Mouse (Mus musculus) cerebellum, adult (tissue): ENCODE measurements around the gene Gm9833.

ENCODE experiments used
- ATAC-seq: cut with Nextera tagmentation; 2 replicates; pipeline ENCODE4 v1.9.2; 2017; ENCODE audit warnings: mild to moderate bottlenecking, moderate library complexity, mixed read lengths; ENCODE audit not compliant: insufficient number of reproducible peaks, low FRiP score, low TSS enrichment

The Gm9833 gene

DNA sequence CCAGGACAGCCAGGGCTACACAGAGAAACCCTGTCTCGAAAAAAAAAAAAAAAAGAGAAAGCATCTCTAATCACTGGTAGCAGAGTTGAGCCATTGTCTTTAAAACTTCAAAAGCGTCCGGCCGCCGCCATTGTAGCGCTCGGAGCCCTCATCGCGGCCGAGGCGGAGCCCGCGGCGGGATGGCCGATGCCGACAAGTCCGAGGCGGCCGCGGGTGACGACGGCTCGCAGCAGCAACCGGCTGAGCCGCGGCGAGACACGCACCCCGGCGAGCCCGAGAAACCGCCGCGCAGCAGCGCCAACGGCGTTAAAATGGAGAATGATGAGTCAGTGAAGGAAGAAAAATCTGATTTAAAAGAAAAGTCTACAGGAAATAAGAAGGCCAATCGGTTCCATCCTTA lies at the start of gene Gm9833:
Gene Gm9833 (plus strand): TSS at position 117 of the 400 bp plus-strand sequence.
- ATAC-seq: peak; percentile 64; the same call in 1 of the 2 replicates

DNA sequence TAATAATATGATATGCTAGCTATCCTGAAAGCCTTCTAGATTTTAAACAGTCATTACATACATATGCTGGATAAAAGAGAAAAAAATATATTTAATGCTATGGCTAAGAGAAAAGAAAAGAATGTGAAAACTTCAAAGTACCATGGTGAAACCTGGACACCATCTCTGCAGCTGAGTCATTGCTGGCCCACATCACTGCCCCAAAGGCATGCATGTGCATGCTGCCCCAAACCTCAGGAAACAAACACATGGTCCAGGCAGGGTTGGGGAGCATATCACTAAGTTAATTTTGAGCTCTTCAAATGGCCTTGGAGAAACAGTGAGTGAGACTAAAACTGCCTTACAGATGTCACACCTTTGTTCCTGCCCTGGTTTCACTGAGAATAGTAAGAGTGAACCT lies 17.8 kb upstream of the Gm9833 start:
- no peak for ATAC-seq

DNA sequence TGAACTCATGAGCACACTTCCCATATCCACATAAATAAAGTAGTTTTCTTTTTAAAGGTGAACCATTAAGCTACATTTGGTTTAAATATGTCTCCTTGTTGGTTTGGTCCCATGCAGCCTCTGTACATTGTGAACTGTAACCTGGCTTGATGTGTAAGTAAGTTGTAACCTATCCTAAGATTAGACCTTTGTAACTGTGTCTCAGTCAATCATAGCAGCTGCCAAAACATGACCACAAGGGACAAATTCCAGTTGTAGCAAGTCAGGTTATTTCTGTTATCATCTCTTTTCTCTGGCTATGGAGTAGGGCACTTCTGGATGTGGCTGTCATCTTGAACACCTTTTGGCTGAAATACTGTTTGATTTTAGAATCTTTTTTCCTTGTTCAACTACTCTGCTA lies 12.1 kb upstream of the Gm9833 start:
- no peak for ATAC-seq

DNA sequence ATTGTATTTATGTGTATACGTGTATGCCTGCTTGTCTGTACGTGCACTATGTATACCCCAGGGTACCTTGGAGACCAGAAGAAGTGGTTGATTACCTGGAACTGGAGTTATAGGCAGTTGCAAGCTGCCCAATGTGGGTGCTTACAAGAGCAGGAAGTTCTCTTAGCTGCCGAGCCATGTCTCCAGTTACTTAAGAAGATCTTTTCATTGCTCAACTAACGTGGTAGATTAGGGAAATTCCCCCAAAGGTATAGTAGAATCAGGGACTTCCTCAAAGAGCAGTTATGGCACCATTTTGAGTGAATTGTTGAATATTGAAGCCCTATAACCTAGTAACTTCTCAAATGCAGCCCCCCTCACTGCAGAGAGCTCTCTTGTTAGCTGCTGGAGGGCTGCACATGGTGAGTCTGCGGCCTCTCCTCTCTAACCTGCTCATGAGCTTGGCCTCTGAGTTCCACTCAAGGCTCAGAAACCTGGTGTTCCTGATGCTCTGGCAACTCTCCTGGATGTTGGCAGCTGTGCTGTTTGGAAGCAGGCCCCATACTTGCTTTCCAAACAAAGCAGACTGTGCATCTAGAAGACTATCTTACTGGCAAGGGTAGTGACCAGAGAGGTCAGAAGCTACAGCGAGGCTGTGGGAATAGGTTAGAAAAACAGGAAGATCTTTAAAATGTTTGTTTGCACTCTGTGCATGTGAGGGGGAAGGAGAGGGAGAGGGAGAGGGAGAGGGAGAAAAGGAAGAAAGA lies 10.6 kb upstream of the Gm9833 start:
- no peak for ATAC-seq

DNA sequence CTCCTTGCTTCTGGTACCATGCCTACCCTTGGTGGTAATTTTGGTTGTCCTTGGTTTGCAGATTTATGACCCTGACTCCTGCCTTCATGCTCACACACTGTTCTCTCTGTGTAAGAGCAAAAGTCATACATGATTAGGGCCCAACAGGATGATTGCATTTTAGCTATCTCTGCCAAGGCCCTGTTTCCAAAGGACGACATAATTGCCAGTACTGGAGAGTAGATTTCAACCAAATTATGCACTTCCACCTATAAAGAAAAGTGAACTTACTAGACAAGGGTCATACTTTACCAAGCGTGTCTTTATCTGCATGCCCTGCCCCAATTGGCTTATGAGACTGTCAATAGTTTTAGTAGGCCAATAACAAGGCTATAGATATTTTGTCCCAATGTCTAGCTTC lies 9.8 kb upstream of the Gm9833 start:
- ATAC-seq: no peak

DNA sequence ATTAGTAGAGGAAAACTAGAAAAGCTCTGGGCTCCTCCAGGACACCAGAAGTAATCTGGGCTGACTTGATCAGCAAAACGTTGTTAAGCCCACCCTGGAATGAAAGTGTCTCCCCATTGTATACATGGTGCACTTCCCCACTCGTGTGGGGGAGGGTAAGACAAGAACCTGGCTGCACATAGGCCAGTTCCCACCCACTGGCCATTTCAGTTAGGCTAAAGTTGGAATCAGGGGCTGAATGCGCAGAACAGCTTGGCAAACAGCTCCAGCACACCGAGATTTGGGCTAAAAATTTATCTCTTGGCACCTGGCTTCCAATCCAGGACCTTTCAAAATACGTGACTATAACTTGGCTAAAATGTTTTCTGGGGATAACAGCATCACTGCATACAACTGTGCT lies 6.6 kb upstream of the Gm9833 start:
- no peak for ATAC-seq

DNA sequence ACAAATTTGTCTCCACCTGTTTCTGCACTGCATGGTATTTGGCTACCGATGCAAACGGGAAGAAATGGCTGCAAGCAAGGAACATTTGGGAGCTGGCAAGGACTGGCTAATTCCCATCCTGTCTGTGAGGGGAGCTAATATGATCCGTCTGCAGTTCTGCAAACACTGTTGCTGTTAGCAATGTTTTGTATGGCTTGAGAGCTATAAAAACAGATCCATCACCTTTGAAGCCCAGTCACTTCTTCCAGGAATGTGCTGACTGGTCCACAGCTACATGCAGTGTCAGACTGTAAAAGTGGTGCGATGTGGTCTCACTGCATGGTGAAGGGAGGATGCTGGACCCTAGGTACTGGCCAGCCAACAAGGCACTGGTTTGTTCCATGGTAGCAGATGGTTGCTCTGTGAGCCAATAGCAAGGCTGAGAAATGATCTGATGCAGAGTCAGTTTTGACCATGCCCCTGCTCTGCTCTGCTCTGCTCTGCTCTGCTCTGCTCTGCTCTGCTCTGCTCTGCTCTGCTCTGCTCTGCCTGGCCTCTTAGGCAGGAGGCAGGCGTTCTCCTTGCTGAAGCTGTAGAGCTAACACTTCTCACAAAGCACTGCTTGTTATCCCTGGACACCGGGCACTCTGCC lies 5.9 kb upstream of the Gm9833 start:
- peak; percentile 74 for ATAC-seq

DNA sequence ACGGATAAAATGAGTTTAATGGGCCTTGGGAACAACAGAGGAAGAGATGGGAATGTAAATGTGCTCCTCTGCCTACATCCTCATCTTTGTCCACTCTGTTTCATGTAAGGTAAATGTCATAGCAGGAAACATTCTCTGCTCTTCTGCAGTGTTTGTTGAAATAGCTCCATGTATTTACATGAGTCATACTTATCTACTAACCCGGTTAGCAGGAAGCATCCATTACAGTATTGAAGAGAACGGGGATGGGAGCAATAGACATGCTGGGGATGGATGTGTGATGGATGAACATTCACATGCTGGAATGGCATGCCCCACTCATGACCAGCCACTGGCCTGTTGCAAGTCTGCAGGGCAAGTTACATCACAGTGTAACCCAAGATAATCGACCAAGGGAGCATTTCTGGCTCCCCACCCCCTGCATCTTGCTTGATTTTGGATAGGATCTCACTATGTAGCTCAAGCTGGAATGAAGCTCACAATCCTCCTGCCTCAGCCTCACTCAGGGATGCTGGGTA lies 5.3 kb upstream of the Gm9833 start:
- no peak for ATAC-seq

DNA sequence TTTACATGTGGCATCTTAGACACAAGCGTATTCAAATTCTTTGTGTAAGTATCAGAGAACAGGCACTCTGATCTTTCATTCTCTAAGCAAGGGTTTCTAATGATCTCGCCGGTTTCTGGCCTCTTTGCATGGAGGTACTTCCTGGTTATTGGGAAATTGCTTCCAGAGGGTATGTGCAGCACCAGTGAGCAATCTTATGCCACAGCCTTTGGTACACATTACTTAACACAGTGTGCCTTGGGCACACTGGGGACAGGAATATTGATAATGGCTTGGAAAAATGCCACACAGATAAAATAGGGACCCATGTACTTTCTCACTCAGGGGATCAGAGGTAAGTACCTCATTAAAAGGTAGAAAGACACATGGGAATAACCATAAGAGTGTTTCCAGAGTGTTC lies 3.8 kb upstream of the Gm9833 start:
- ATAC-seq: no peak

DNA sequence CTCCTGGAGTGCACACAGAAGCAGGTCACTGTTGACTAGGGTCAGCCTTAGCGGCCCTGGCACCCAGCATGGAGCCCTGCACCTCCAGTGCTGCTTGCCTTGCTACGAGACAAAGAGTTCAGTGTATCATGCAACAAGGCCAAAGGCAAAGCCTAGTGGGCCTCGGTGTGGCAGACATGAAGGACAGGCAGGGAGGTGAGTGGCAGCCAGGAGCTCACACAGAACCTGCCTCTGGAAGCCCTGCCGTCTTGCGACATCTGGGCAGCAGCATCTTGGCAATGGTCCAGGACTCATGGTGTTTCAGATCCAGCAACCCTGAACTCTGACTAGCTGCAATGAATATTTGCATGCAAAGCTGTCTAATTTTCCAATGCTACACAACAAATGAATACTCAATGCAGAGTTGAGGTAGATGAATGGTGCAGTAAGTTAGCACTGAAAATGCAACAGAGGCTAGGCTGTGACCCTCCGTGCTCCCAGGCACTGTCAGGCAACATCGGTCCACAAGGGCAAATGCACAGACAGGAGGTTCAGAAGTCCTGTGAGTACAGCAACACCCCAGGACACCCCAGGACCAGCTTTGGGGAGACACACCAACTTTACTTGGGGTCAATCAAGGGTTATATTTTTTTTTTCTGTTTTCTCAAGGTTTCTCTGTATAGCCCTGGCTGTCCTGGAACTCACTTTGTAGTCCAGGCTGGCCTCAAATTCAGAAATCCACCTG lies 2.4 kb upstream of the Gm9833 start:
- no peak for ATAC-seq

DNA sequence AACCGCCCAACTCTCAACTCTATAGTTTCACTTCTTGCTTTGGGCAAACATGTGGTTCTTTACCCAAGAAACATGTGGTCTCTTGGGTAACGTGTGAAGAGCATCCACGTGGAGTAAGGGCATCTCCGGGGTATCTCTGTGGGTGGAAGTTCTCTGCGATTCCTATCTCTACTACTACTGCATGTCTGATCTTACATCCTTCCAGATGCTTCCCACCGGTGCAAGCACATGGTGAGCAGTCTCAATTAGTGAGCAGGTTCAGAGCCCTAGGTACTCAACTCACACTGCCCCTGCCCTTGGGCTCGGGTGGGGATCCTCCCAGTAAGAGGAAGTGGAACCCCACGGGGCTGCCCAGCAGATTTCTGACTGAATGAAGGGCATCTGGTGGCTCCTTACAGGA lies 399 bp upstream of the Gm9833 start:
- ATAC-seq: no peak

DNA sequence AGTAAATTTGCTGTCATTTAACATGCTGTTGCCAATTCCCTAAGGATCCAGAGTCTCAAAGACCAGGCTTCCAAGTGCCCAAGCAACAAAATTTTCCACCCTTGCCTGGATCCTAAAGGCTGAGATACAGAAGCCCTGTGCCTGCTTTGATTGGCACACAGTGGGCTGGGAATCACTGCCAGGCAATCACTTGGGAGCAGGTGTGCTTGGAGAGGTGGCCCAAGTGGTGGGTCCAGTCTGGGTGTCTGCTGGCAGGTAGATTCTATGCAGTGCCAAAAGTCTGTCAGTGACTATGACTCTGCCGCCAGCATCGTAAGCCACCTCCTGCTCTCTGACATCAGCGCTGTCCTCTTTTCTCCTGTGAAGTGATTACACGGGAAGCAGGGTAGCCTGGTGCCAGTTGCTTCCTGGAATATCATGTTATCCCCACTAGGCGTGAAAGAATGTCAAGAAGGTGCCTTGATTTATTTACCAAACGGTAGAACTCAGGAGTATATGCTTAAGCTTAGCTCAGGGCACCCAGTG lies 3.8 kb downstream of the Gm9833 start:
- no peak for ATAC-seq

DNA sequence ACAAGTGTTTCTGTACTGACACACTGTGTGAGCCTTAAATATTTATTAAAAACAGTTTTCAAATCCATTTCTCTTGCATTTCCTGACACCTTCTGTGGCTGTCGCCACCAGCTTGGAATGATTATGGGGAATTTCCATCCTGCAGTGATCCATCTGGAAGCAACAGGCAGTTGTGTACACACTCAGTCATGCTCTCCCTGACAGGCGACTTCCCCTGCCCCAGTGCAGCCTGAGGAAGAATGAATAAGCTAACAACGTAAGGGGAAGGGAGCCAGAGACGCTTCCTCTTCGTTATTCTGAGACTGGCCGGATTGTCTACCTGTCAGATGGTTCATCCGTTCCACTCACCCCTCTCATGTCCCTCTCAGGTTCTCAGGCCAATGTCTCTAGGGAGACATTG lies 4.6 kb downstream of the Gm9833 start:
- no peak for ATAC-seq

DNA sequence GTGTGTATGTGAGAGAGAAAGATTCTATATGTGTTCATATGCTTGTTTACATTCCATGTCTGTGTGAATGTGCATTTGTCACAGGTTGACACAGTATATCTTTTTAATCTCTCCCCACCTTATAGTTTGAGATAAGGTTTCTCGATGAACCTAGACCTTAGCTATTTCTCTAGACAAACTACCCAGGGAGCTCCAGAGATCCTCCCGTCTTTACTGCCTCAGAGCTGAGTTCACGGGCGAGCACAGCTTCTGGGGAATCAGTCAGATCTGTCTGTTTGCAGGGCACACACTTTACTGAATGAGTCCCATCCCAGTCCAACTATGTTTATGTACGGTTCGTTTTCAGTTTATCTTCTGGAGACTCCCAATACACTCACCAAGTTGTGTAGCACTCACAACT lies 5.0 kb downstream of the Gm9833 start:
- ATAC-seq: no peak

DNA sequence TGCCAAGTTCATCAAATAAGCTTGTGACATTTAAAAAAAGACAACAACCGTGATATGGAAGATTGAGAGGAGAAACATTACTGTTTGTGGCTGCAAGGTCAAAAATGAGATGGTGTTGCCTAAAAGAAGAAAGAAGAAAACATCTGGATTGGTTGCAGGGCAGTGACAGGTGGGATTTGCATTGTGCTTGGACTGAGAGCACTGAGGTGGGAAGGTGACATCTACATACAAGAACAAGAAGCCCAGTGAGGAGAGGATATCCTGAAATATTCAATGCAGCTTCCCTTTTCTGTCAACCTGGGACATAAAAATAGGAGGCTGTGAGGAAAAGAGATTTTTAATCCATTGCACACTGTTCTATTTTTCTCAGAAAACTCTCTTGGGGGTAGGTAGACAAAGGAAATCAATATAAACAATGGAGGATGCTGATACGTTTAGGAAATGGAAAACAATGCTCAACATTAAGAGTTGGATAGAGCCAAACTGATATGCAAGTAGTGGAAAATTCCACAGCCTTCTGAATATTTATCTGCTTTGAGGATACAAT lies 7.2 kb downstream of the Gm9833 start:
- no peak for ATAC-seq

DNA sequence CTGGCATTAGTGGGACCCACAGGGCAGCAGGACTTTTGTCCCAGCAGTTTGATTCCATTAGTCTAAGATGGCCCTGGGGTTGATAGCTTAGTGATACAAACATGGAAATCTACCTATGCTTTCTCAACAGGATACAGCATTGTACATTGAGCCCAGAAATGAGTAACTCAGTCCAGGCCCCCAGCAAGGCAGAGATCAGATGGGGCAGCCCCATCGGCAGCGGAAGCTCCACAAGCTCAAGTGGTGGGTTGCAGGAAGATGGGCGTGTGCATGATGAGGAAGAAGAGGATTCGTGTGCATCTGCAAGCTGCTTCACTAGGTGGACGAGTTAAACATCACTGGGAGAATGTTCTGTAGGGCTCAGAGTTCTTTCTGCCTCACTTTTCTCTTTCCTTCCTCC lies 11.8 kb downstream of the Gm9833 start:
- ATAC-seq: no peak

DNA sequence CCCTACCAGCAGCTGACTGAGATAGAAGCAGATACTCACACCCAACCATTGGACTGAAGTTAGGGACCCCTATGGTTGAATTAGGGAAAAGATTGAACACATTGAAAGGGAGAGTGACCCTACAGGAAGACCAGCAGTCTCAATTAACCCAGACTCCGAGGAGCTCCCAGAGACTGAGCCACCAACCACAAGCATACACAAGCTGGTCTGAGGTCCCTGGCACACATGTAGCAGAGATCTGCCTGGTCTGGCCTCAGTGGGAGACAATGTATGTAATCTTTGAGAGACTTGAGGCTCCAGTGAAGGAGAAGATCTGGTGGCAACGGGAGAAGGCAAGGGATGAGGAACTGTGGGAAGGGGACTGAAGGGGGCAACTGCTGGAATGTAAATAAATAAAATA lies 23.7 kb downstream of the Gm9833 start:
- no peak for ATAC-seq

DNA sequence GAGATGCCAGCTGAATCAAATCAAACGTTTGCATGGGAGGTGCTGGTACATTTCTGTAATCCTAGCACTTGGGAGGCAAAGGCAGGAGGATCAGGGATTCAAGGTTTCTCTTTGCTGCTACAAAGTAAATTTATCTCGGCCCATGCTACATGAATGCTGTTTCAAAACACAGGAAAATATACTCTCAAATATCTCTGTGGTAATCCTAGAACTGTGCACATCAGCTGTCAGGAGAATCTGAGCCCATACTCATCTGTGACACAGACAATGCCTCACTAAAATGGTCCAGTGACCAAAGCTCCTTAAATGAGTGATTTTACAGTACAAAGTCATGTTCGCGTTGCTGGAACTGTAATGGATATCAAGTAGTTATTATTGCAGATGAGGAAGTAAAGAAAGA lies 24.3 kb downstream of the Gm9833 start:
- ATAC-seq: no peak

DNA sequence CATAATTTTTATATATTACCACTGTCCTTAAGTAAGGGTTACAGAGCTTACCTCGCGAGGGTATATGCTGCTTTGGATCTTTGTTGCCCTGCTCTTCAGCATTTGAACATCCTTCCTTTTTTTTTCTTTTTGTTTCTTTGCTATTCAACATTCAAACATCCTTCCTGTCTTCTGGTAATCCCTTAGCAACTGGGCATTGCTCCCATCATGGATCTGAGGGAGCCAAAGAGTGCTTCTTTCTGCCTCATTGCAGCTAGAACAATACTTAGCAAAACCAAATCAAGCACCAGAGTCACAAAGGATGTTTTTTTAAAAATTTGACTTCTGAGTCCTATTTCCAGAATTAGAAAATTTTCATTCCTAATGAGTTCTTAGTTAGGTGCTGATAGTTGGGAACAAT lies 24.8 kb downstream of the Gm9833 start:
- no peak for ATAC-seq

DNA sequence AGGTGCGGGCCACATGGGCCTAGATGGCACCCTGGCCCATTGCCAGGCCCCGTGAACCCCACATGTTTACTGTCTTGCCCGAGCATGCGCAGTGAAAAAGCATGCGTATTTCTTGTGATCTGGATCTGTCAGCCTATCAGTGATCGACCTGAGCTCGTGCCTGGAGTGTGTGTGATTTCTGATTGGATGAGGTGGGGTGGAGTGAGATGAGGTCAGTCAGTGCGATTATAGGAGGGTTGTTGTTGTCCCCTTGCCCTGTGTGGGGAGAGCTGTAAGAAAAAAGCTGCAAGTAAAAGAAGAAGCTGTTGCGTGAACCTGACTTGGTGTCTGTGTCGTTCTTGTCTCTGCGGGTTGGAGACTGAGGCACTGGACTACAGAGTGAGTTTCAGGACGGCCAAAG lies 28.6 kb downstream of the Gm9833 start:
- no peak for ATAC-seq

DNA sequence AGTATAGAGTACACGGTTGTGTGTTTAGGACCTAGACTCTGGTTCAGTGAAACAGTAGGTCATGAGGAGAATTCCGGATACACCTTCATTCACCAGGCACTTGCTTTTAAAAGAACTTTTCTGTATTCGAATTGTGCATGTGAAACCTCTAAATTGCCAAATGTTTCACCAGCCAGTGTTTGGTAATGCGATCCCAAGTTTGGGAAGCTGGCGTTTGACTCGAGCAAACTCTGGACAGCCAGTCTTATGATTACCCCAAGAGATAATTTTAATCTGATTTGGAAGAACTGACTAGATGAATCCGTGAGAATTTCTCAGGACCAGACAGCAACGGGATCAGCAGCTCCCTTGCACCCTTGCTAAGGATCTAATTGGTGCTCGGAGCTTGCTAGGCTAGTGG lies 33.3 kb downstream of the Gm9833 start:
- no peak for ATAC-seq
